Mouse (Mus musculus) adrenal gland, postnatal 36 days (tissue): ENCODE data around the gene Dcpp1. TPM values are rescaled to one million over a fixed set of nuclear protein-coding genes. Genes with fewer than 3 reads are reported as not detected.

Source experiments
- DNase-seq, 2 experiments: peaks; one replicate each; pipeline ENCODE4 v3.0.0; 2021; ENCODE audit warnings: mixed read lengths in 1 of 2
- total RNA-seq, 2 experiments: library from RNA; stranded (reverse); gene quantifications; 2 replicates each; pipeline ENCODE4 v1.2.3; 2021

Dcpp1 gene
- total RNA-seq, 2 experiments from 2014 or later = not detected

GRCm38 (mm10) chr17:23925090-23925493 lies 44.4 kb downstream of the Dcpp1 start:
- peak; percentile 67 to 69 for DNase-seq

DNA sequence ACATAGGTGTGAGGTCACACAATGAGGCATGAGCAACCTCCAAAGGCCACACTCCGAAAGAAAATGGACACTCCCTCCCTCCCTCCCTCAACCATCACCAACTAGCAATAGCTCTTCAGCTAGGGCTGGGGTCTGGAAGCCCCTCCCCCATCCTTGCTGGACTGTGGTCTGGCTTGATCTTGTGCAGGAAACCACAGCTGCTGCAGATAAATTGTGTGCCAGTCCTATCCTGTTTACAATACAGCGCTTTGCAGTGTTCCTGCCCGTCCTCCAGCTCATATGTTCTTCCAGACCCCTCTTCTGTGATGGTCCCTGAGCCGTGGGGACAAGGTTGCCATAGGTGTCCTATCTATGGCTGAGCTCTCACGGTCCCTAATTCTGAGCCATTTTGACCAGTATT lies 50.5 kb downstream of the Dcpp1 start:
- no peak for DNase-seq

Other genes starting within 250 kb of the Dcpp1 start
- gene Mmp25, start 235.6 kb upstream of the Dcpp1 start, total RNA-seq = under 1 TPM; 0.20 TPM
- not detected for gene Bicdl2, start 220.4 kb upstream of the Dcpp1 start, total RNA-seq
- 100 to 1,000 TPM; 125 to 143 TPM for gene Hcfc1r1, start 207.3 kb upstream of the Dcpp1 start, total RNA-seq
- gene Thoc6, start 207.0 kb upstream of the Dcpp1 start, total RNA-seq = 10 to 100 TPM; 28.6 to 30.3 TPM
- 100 to 1,000 TPM; 116 to 301 TPM for gene Tnfrsf12a, start 203.4 kb upstream of the Dcpp1 start, total RNA-seq
- not detected for gene Cldn6, start 201.6 kb upstream of the Dcpp1 start, total RNA-seq
- gene Cldn9, start 196.8 kb upstream of the Dcpp1 start, total RNA-seq = not detected
- 10 to 100 TPM in 1 of 2 experiments, 1 to 10 TPM in 1; 7.7 to 23.0 TPM for gene 1520401A03Rik, start 158.1 kb upstream of the Dcpp1 start, total RNA-seq
- gene Pkmyt1, start 154.5 kb upstream of the Dcpp1 start, total RNA-seq = 1 to 10 TPM; 4.0 to 5.6 TPM
- gene Paqr4, start 140.0 kb upstream of the Dcpp1 start, total RNA-seq = 10 to 100 TPM in 1 of 2 experiments, 1 to 10 TPM in 1; 9.9 to 13.9 TPM
- gene Kremen2, start 135.0 kb upstream of the Dcpp1 start, total RNA-seq = not detected
- 10 to 100 TPM; 60.2 to 61.4 TPM for gene Flywch1, start 109.3 kb upstream of the Dcpp1 start, total RNA-seq
- gene Flywch2, start 94.8 kb upstream of the Dcpp1 start, total RNA-seq = 1 to 10 TPM; 6.9 to 8.8 TPM
- gene Srrm2, start 90.3 kb upstream of the Dcpp1 start, total RNA-seq = 100 to 1,000 TPM; 435 to 589 TPM
- 100 to 1,000 TPM; 400 to 416 TPM for gene Elob, start 51.7 kb upstream of the Dcpp1 start, total RNA-seq
- not detected for gene Prss33, start 44.8 kb upstream of the Dcpp1 start, total RNA-seq
- gene Prss32, start 37.0 kb upstream of the Dcpp1 start, total RNA-seq = not detected
- gene Prss41, start 36.7 kb upstream of the Dcpp1 start, total RNA-seq = under 1 TPM; 0.36 to 0.89 TPM
- gene Prss21, start 12.8 kb upstream of the Dcpp1 start, total RNA-seq = not detected
- not detected for gene Dcpp2, start within 50 bp of the Dcpp1 start, total RNA-seq
- gene Dcpp3, start 36.6 kb downstream of the Dcpp1 start, total RNA-seq = not detected
- not detected for gene Sbp, start 60.8 kb downstream of the Dcpp1 start, total RNA-seq
- gene Sbpl, start 74.4 kb downstream of the Dcpp1 start, total RNA-seq = not detected
- gene Prss30, start 99.7 kb downstream of the Dcpp1 start, total RNA-seq = under 1 TPM; 0.23 to 0.33 TPM
- not detected for gene Prss22, start 117.2 kb downstream of the Dcpp1 start, total RNA-seq
- gene Prss27, start 157.3 kb downstream of the Dcpp1 start, total RNA-seq = under 1 TPM; 0.40 to 0.43 TPM
- 10 to 100 TPM; 16.2 to 19.4 TPM for gene Kctd5, start 192.6 kb downstream of the Dcpp1 start, total RNA-seq